Mouse (Mus musculus) heart, postnatal 10 days (tissue): Measurements from ENCODE around the gene Ifna4. TPM values are rescaled to one million over a fixed set of nuclear protein-coding genes. Genes with fewer than 3 reads are reported as not detected.

Experiments
- DNase-seq, 2 experiments: peaks; one replicate each; pipeline ENCODE4 v3.0.0; 2021
- intact Hi-C: fragments of 180-260 bp; cut with DNase I; formaldehyde crosslinking; loops from one replicate; pipeline ENCODE4 v1.15.1; 2025
- total RNA-seq, 2 experiments: library from RNA; stranded (reverse); gene quantifications; 2 replicates each; pipeline ENCODE4 v1.2.3; 2021

Gene Ifna4
- total RNA-seq, 2 experiments from 2014 or later = not detected

DNA sequence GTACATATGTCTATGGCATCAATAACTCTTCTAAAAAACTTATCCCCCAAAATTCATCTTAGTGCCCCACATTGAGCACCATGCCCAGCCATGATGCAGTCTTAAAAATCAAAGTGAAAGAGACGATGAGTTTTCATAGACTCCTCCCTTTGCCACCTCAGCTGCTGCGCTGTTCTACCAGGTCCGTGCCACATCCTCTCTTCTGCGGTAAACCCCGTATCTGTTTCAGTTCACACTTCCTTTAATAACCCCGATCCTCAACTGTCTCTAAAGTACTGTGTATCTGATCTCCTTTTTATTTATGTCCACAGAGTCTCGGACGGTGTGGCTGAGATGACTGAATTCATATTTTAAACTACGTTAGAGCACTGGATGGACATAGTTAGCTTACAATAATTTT lies 22.9 kb downstream of the Ifna4 start:
- no peak for DNase-seq
- intact Hi-C loops = loop anchor here (10.0 kb wide), 1 partner anchor 660 kb away; no protein-coding TSS in a partner anchor

DNA sequence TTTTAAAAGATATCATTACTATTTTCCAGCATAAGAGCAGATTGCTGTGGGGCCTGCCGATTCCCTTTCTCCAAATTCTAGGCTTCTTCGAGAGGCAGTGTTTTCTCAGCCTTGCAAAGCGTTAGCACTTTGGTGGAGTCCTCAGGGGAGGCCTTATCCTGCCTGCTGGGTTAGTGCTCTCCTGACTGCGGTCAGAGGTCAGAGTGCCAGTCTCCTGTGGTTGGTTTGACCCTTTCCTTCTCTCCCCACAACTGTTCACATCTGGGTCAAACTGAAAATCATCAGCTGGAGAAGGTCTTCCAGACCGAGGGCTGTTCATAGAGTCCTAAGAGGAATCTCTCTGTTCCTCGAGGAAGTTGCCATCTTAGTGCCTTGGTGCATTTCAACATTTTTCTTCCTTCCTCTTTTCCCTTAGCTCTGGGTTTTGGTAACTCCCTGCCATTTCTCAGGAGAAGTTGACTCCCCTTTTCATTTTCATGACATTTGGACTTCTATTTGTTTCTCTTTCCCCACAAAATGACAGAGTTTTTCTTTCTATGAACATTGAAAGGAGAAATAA lies 23.4 kb downstream of the Ifna4 start:
- intact Hi-C loops = loop anchor here (10.0 kb wide), 1 partner anchor 660 kb away; no protein-coding TSS in a partner anchor
- DNase-seq = no peak

GRCm38 (mm10) chr4:88867366-88867925 lies 25.8 kb downstream of the Ifna4 start:
- intact Hi-C loops = loop anchor here (10.0 kb wide), 1 partner anchor 657 kb away; no protein-coding TSS in a partner anchor

DNA sequence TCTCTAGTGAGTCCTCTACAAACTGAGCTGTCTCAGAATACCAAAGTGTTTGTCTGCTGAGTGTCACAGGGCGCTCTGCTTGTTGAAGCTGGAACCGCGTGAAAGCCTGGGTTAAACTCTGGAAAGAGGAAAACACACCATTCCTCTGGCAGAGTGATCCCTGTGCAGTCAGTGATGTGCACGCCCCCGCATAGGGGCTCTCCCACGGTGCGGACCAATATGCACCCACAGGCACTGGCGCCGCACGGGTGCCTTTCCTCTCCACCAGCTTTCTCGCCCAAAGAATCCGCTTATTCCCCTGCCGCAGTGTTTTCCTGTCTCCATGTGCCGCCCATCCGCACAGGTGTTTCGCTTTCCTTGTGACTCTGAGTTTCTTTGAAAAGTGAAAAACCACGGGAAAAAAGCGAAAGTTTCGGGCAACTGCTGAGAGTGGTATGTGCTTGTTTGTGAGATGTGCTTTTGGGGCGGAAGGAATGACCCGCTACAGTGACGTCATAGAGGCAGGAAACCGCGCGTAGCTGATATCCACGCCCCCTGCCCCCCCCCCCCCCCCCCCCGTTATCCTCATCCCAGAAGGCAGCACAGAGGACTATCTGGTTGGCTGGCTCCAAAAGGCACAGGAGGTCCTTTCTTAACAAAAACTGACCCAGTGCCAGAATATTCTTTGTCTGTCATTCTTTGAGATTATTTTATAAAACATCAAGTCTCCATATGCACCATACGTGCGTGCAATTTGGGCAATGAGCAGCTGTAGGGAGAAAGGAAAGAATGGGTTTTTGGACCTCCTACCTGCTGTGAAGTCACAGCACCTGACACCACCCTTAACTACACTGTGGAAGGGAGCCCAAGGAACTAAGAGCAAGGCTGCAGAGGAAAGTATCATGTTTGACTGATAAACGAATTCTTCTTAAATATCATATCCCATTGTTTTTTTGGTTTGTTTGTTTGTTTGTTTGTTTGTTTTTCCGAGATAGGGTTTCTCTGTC lies 26.6 kb downstream of the Ifna4 start:
- peak; percentile 24 to 38 for DNase-seq
- intact Hi-C loops = loop anchor here (10.0 kb wide), 1 partner anchor 657 kb away; no protein-coding TSS in a partner anchor

More at GRCm38 (mm10) chr4:88867366-88867925, 25.8 kb downstream of the Ifna4 start:
- peak; percentile 83 to 89 for DNase-seq

DNA sequence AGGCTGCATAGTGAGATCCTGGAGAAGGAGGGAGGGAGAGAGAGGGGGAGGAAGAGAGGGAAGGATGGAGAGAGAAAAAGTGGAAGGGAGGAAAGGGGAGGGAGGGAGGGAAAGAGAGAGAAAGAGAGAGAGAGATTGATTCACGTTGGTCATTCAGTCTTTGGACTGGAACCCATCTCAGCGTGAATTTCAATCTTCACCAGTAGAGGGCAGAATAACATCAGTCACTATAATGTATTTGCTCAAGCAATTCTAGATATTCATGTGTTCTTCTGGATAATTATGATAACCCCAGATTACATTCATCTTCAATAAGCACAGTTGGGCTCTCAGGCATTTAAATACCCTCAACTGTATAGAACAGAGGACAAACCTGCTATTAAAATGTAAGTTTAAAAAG lies 31.0 kb downstream of the Ifna4 start:
- intact Hi-C loops = loop anchor here (1.0 to 5.0 kb wide), 2 partner anchors 65 to 257 kb away; no protein-coding TSS in a partner anchor
- DNase-seq = peak; percentile 41 to 62

- intact Hi-C loops = loop anchor here (5.0 kb wide), 1 partner anchor 72 kb away; no protein-coding TSS in a partner anchor
- no peak for DNase-seq
Observed at GRCm38 (mm10) chr4:88875435-88876095, 33.9 kb downstream of the Ifna4 start.

GRCm38 (mm10) chr4:88876520-88876919 lies 34.9 kb downstream of the Ifna4 start:
- DNase-seq = no peak
- intact Hi-C loops = loop anchor here (5.0 kb wide), 1 partner anchor 71 kb away; no protein-coding TSS in a partner anchor

DNA sequence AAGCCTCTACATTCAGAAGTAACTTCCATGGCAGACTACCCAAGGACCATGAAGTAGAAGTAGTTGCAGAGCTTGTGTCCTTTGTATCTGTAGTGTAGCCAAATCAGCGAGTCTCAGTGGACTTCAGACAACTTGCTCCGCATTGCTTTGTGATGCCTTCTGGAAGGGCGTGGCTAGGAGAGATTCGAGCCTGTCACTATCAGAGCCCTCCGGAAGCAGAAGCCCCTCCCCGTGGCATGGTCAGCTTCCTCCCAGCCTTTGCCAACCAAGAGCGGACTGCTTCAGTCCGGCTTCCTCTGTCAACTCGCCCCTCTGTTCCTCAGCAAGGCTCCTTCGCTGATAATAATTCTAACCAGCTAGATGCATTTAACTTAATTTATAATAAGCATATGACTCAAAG lies 36.6 kb downstream of the Ifna4 start:
- no peak for DNase-seq
- intact Hi-C loops = loop anchor here (5.0 kb wide), 1 partner anchor 69 kb away; no protein-coding TSS in a partner anchor

DNA sequence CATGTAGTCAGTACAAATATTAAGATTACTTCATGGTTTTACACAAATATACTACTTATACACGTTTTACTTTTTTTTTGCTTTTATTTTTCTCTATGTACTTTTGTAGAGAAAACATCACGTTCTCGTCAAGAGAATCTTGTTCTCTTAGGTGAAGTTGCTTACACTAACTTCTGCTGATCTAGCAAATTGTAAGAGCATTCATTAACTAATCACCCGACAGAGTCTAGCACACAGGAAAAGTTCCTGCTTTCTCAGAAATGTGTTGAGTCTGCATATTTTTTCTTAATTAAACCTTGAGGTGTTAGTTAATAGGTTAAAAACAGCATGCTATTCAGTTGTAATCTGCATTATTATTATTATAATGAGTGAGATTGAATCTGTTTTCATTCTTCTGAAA lies 37.1 kb downstream of the Ifna4 start:
- intact Hi-C loops = loop anchor here (5.0 kb wide), 1 partner anchor 69 kb away; no protein-coding TSS in a partner anchor
- DNase-seq = no peak

GRCm38 (mm10) chr4:88880101-88880500 lies 38.4 kb downstream of the Ifna4 start, which contains the start of gene Ifne:
Gene Ifne, minus strand, starts transcription at chr4:88880201.
- DNase-seq = no peak
- intact Hi-C loops = no loop called here

GRCm38 (mm10) chr4:88888236-88888635 lies 46.6 kb downstream of the Ifna4 start:
- DNase-seq = no peak
- intact Hi-C loops = no loop called here

Other genes starting within 250 kb of the Ifna4 start
- gene Ifna9, start 249.5 kb upstream of the Ifna4 start, total RNA-seq = not detected
- gene Ifna12, start 238.5 kb upstream of the Ifna4 start, total RNA-seq = not detected
- gene C87499, start 207.4 kb upstream of the Ifna4 start, total RNA-seq = not detected
- gene Ifna13, start 197.4 kb upstream of the Ifna4 start, total RNA-seq = not detected
- not detected for gene Ifna16, start 164.9 kb upstream of the Ifna4 start, total RNA-seq
- gene Ifna2, start 157.9 kb upstream of the Ifna4 start, total RNA-seq = not detected
- not detected for gene Ifnab, start 150.5 kb upstream of the Ifna4 start, total RNA-seq
- under 1 TPM; 0.50 TPM for gene Gm26566, start 120.1 kb upstream of the Ifna4 start, total RNA-seq
- 10 to 100 TPM; 82.6 to 87.1 TPM for gene Klhl9, start 119.4 kb upstream of the Ifna4 start, total RNA-seq
- gene Gm13271, start 87.0 kb upstream of the Ifna4 start, total RNA-seq = not detected
- gene Gm13283, start 81.7 kb upstream of the Ifna4 start, total RNA-seq = not detected
- gene Gm13290, start 68.0 kb upstream of the Ifna4 start, total RNA-seq = not detected
- not detected for gene Gm13289, start 64.9 kb upstream of the Ifna4 start, total RNA-seq
- not detected for gene Gm13272, start 62.0 kb upstream of the Ifna4 start, total RNA-seq
- gene Ifnz, start 59.7 kb upstream of the Ifna4 start, total RNA-seq = not detected
- gene Gm13276, start 56.2 kb upstream of the Ifna4 start, total RNA-seq = not detected
- gene Gm13277, start 53.2 kb upstream of the Ifna4 start, total RNA-seq = not detected
- not detected for gene Gm13278, start 50.3 kb upstream of the Ifna4 start, total RNA-seq
- gene Gm13275, start 47.4 kb upstream of the Ifna4 start, total RNA-seq = not detected
- gene Gm13279, start 44.5 kb upstream of the Ifna4 start, total RNA-seq = not detected
- gene Gm13285, start 42.2 kb upstream of the Ifna4 start, total RNA-seq = under 1 TPM; 0.31 to 0.40 TPM
- not detected for gene Gm13287, start 38.6 kb upstream of the Ifna4 start, total RNA-seq
- gene Gm13288, start 36.3 kb upstream of the Ifna4 start, total RNA-seq = not detected
- not detected for gene Ifna7, start 25.6 kb upstream of the Ifna4 start, total RNA-seq
- not detected for gene Ifna11, start 21.9 kb upstream of the Ifna4 start, total RNA-seq
- gene Ifna6, start 14.4 kb upstream of the Ifna4 start, total RNA-seq = not detected
- gene Ifna5, start 6.3 kb upstream of the Ifna4 start, total RNA-seq = not detected
- not detected for gene Ifna1, start 8.2 kb downstream of the Ifna4 start, total RNA-seq
- gene Ifne, start 38.3 kb downstream of the Ifna4 start, total RNA-seq = not detected